Mouse (Mus musculus): ENCODE results near the gene Nup107. TPM values are rescaled to one million over a fixed set of nuclear protein-coding genes. Genes with fewer than 3 reads are reported as not detected.

Gene Nup107
- total RNA-seq, 2 experiments from 2014 or later = 15.5 to 19.4 TPM

DNA sequence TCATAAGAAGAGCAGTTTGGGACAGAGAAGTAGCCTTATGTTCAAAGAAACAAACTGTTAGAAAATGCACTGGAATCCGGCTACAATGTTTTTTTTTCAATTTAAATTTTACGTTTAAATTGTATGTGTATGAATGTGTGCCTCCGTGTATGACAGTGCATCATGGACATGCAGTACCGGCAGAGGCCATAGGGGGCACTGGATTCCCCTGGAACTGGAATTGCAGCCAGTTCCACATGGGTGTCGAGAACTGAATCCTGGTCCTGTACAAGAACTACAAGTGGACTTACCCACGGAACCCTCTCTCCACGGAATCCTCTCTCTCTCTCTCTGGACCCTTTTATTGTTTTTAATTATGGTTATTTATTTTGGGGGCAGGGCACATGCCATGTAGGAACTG is 3.7 kb upstream of the Nup107 start:
- TF ChIP-seq CTCF (conservative IDR thresholded peaks at IDR 0.05) = peak; percentile 71
- Histone ChIP-seq H3K27ac (no peak overlapping the region), H3K4me3 (no peak overlapping the region)
- DNase-seq (ENCODE audit: low spot score in 2 of 2) = no peak

DNA sequence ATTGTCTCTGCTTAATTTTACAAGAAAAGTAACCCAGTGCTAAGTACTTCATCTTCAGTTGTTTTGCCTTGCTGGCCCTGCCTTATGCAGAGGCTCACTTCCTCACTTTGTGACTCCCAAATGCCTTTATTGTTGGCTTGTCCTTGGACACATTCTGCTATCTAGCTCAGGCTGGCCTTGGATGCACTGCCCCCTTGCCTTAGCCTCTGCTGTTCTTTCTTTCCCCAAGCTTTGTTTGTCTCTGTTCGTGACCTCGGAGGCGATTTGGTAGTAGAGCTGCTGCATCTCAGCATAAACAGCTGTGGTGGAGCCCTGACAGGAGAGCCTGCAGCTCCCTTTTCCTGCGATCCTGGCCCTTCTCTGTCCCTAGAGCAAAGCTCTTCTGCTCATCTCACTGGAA is 2.7 kb upstream of the Nup107 start:
- Histone ChIP-seq H3K4me3 (no peak overlapping the region), H3K27ac (no peak overlapping the region)
- no peak for TF ChIP-seq CTCF (conservative IDR thresholded peaks at IDR 0.05)
- no peak for DNase-seq (ENCODE audit: low spot score in 2 of 2)

DNA sequence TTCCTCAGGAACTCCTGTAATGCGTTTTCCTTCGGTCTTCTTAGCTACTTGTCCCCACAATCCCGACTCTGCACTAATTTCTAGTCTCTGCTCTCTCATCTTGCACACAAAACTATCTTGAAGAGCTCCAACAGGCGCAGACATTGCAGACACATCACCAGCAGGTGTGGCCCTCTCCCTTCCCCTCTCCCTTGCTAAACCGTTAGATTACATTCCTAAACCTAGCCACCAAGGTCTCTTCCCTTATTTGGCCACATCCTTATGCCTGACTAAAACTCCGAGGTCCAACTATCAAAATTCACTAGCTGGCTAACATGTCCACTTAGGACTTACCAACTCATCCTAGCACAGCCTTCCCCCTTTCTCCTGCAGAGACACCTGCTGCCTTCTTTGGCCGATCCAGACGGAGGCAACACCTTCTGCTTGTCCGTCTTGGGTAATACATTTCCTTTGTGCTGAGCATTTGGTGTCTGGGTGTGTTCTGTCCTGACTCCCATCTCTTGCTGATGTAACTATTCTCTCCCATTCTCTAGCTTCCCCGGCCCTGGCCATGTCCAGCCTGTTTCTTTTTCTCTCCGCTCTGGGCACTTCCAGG is 1.0 kb upstream of the Nup107 start:
- TF ChIP-seq CTCF (conservative IDR thresholded peaks at IDR 0.05) = no peak
- Histone ChIP-seq H3K4me3 (no peak overlapping the region), H3K27ac (no peak overlapping the region; the same call in 1 of the 2 replicates)
- DNase-seq (ENCODE audit: low spot score in 2 of 2) = no peak

DNA sequence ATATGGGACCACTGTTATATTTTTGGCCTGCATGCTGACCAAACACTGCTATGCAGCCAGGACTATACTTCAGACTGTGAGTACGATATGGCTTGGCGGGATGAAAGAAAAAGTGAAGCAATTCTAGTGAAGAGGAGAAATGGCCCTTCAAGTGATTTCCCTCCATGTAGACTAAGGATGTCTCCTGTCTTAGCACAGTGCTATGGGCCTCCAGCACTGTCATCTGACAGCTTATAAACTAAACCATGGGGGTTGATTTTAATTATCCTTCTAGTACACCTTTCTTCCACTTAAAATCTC is 1.4 kb downstream of the Nup107 start:
- no peak for TF ChIP-seq CTCF (conservative IDR thresholded peaks at IDR 0.05)
- Histone ChIP-seq H3K27ac (no peak overlapping the region), H3K4me3 (no peak overlapping the region)
- no peak for DNase-seq (ENCODE audit: low spot score in 2 of 2)

DNA sequence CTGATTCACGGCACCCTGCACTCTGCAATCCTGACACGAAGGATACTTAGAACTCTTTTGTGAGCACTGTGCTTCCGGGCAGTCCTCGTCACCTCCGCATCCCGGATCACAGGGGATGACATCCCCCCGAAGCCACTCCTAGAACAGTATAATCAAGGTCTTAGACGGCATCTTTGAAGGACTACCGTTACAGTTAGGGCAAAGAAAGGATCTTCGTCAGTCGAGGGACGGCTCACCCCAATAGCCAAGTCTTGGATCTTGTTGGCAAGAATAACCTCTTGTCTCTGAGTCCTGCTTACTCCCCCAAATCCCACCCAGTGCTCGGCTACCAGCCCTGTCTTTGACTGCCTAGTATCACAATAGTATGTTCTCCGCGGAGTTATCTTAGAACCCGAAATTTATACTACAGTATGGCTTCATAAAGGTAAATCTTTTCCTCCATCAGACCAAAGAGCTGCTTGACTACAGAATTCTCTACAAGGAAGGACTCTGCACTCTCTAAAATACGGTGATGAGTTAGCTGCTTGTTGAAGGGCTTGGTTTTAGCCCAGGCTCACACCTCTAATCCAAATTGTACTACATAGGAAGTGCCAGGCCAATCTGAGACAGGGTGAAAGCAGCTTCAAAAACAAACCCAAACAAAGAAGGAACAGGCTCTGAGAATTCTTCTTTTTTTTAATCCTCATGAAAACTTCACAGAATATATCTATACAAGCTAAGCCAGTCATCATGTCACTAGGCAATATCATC is 1.9 kb downstream of the Nup107 start:
- TF ChIP-seq CTCF (conservative IDR thresholded peaks at IDR 0.05) = no peak
- Histone ChIP-seq H3K4me3 (no peak overlapping the region), H3K27ac (no peak overlapping the region)
- DNase-seq (ENCODE audit: low spot score in 2 of 2) = no peak

DNA sequence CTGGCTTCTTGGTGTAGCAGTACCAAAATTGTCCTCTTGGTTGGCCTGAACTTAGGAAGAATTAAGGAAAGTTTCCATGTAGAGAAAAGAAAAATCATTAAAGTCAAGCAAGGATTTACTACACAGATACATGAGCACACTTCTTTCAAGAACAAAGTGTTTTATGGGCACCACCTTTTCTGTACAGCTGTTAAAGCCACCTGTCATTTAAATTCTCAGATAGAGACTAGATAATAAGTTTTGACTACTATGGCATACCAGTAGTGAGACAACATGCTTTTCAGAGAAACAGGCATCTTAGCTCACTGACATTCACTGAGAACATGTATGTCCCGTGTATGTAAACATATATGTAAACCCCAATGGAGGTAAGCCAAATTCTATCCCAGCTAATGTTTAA is 2.5 kb downstream of the Nup107 start:
- Histone ChIP-seq H3K4me3 (no peak overlapping the region), H3K27ac (no peak overlapping the region)
- no peak for DNase-seq (ENCODE audit: low spot score in 2 of 2)
- TF ChIP-seq CTCF (conservative IDR thresholded peaks at IDR 0.05) = peak; percentile 36

DNA sequence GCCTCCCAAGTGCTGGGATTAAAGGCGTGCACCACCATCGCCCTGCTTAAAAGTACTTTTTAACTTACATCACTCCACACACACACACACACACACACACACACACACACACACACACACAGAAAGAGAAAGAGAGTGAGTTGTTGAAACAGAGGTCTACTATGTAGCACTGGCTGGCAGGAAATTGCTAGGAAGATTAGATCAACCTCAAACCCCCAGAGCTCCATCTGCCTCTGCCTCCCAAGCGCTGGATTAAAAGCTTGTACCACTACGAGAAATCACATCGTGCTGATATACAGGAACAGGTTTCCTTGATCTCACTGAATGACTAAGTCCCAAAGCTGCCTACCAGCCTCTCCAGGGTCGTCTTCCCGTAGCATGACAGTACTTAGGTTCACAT is 7.9 kb downstream of the Nup107 start:
- DNase-seq (ENCODE audit: low spot score in 2 of 2) = no peak
- no peak overlapping the region for H3K27ac ChIP-seq
- no peak for TF ChIP-seq CTCF (conservative IDR thresholded peaks at IDR 0.05)
- H3K4me3 ChIP-seq = no peak overlapping the region

DNA sequence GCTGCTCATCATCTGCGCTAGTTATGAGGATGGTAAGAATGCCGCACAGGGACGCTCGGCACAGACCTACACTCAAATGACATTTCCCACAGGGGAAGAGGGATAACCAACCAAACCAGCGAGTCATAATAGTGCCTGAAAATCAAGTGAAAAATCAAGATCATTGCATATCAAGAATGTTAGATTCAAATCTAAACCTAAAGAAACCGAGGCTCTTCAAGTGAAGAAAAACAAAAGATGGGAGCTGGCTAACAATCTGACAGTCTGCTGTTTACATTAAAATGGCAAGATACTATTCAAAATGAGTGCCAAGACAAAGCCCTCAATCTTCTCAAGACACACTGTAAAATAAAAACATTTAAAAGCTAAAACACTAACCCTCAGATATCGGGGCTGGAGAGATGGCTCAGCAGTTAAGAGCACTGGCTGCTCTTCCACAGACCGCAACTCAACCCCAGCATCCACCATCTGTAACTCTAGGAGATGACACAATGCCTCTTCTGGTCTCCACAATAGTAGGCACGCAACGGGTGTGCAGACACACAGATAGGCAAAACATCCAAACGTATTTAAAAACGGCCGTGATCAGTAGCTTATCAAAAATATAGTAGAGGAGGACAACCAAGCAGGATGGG is 8.6 kb downstream of the Nup107 start:
- DNase-seq (ENCODE audit: low spot score in 2 of 2) = no peak
- TF ChIP-seq CTCF (conservative IDR thresholded peaks at IDR 0.05) = no peak
- Histone ChIP-seq H3K27ac (no peak overlapping the region), H3K4me3 (no peak overlapping the region)

DNA sequence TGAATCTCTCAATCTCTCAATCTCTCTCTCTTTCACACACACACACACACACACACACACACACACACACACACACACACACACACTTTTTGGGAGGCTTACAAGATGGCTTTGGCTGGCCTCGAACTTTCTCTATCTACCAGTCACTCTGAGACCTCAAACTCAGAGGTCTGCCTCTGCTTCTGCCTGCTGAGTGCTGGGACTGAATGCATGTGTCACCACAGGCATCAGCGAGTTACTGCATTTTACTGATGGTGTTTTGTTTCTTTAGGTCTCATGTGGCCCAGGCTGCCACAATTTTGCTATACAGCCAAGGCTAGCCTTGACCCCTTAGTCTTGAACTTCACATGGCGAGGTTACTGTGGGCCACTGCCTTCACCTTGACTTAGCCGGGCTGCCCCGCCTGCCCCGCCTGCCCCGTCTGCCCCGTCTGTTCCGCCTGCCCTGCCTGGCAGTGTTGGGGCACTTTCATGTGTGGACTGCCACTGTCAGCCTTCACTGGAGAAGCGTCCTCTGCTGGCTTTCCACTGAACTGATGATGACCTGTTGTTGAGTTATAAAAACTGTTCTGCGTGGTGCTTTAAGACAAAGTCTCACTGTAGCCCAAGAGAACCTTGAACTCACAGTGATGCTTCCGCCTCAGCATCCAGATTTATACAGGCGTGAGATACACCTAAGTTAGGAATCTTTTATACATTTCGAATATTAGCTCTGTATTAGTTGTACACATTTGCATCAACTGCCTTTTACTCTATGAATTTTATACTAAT is 9.8 kb downstream of the Nup107 start:
- no peak for DNase-seq (ENCODE audit: low spot score in 2 of 2)
- Histone ChIP-seq H3K27ac (no peak overlapping the region), H3K4me3 (no peak overlapping the region)
- no peak for TF ChIP-seq CTCF (conservative IDR thresholded peaks at IDR 0.05)

DNA sequence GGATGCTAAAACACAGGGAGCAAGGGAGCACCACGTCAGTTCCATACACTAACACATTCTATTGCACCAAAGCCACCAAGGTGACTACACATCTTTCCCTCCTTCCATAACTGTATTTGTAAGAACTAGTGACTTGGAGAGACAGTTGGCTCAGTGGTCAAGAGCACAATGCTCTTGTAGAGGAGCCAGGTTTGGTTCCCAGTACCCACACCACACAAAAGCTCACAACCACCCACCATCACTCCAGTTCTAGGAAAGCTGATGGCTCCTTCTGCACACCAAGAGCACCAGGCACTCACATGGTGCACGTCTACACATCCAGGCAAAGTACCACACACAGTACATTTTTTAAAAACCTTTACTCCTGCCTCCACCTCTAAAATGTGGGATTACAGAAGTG is 10.4 kb downstream of the Nup107 start:
- TF ChIP-seq CTCF (conservative IDR thresholded peaks at IDR 0.05) = no peak
- no peak overlapping the region for H3K27ac ChIP-seq

DNA sequence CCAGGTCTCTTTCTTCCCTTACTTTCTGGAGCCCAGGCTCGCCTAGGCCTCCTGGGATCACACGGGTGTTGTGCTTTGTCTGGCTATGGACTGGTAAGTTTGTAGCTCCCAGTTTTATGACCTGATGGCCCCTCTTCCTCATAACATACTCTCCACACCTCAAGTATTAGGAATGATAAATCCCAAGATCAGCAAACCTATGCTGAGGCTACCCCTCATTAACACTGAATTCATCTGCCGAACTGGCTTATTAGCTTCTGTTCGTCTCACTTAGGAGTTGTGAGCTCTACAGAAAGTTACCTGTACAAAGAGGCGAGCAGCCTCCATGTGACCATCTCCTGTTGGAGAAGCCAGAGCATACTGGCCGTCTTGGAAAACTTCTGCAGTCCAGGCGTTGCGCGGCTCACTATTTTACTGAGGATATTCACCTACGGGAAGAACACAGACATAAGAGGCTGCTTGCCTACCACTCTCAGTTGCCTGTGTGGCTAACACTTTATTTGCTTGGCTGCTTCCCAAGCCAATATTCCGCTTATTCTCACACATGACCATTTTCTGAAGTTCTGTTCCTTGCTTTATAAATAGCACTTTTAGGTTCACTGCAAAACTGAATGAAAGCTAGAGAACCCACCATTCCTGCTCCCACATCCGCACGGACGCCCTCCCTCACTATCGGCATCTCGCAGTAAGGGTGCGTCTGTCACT is 11.3 kb downstream of the Nup107 start:
- no peak for TF ChIP-seq CTCF (conservative IDR thresholded peaks at IDR 0.05)
- H3K27ac ChIP-seq = no peak overlapping the region
- DNase-seq (ENCODE audit: low spot score in 2 of 2) = no peak
- H3K4me3 ChIP-seq = no peak overlapping the region

More for the DNA sequence above, 10.4 kb downstream of the Nup107 start:
- no peak for DNase-seq (ENCODE audit: low spot score in 2 of 2)
- H3K4me3 ChIP-seq = no peak overlapping the region

DNA sequence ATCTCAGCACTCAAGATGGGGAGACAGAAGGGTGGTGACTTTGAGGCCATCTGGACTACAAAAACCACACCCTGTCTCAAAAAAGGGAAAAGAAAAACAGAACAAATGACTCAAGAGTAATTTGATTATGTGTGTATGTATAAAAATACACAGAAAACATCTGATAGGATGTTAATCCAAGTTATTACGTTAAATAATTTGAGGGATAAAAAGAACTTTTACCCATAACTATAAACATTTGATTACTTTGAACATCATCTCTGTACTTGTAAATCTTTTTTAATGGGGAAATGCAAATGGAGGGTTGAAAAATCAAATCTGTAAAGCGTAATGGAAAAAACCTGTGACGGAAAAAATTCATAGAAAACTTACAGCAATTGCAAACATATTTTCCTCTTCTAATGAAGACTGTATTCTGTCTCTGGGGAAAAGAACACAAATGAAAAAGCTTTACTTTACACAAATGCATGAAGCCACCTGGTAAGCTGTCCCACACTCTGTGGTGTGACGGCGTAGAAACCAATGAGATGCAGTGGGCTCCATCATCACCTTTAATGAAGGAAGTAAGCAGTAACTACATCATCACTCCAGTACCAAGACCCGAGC is 12.1 kb downstream of the Nup107 start:
- DNase-seq (ENCODE audit: low spot score in 2 of 2) = no peak
- no peak for TF ChIP-seq CTCF (conservative IDR thresholded peaks at IDR 0.05)
- no peak overlapping the region for H3K4me3 ChIP-seq
- no peak overlapping the region for H3K27ac ChIP-seq

All from layer of hippocampus, adult 2 months (tissue).